In the genomic region with DNA sequence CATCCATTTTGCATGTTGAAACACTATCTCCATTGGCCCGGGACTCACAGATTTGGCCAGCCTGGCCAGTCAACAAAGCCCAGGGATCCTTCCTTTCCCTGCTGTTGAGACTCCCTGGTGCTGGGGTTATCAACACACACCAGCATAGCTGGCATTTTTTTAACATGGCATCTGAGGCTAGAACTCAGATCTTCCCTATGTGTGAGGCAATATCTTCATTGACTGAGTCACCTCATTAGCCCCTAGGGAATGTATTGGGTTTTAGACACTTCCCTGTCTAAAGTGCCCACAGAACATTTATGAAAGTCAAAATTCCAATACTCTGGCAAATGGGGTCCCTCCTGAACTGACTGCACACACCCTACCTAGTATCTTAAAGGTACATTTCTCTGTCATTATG, we compare ENCODE assay signal across 32 mouse cellular contexts.
"Had no signal": no experiment of that assay in that cellular context is flagged by ENCODE, and none has a peak within 500 bp of the region (broad histone marks: within the 10 kb centered on the region; RNA-seq: fewer than 3 reads in every experiment).

No protein-coding gene starts in this region.

- H3K27me3 ChIP-seq: limb, embryonic 12.5 days; limb, embryonic 13.5 days; limb, embryonic 15.5 days; liver, embryonic 12.5 days; liver, embryonic 13.5 days; liver, embryonic 15.5 days; lung, embryonic 15.5 days; megakaryocyte, embryonic 14.5 days; midbrain, embryonic 12.5 days; midbrain, embryonic 13.5 days; midbrain, embryonic 15.5 days; neural tube, embryonic 12.5 days had no signal

- H3K27ac ChIP-seq: limb, embryonic 10.5 days; limb, embryonic 12.5 days; limb, embryonic 13.5 days; limb, embryonic 15.5 days; liver, embryonic 12.5 days; liver, embryonic 13.5 days; liver, embryonic 14.5 days; liver, embryonic 15.5 days; lung, embryonic 15.5 days; macrophage; midbrain, embryonic 10.5 days; midbrain, embryonic 12.5 days; midbrain, embryonic 13.5 days; midbrain, embryonic 15.5 days; neural tube, embryonic 12.5 days had no signal

- ATAC-seq: liver, embryonic 12.5 days; liver, postnatal 0 days; lung, postnatal 0 days; midbrain, embryonic 13.5 days; midbrain, embryonic 15.5 days; midbrain, embryonic 16.5 days had no signal

- H3K4me2 ChIP-seq: limb, embryonic 12.5 days; limb, embryonic 13.5 days; limb, embryonic 15.5 days; liver, embryonic 11.5 days; liver, embryonic 12.5 days; liver, embryonic 13.5 days; liver, embryonic 15.5 days; lung, embryonic 14.5 days; lung, embryonic 15.5 days; midbrain, embryonic 11.5 days; midbrain, embryonic 12.5 days; midbrain, embryonic 13.5 days; midbrain, embryonic 15.5 days; neural tube, embryonic 12.5 days had no signal

- DNase-seq: left cerebral cortex, postnatal 4 days; liver; liver, embryonic 13.5 days; liver, postnatal 0 days; lung, adult 18-20 months; lung, adult 2 months; lung, embryonic 14.5 days; lung, postnatal 10 days; lung, postnatal 14 days; lung, postnatal 36 days; lung, postnatal 4 days; midbrain, embryonic 14.5 days had no signal

- H3K9me3 ChIP-seq: limb, embryonic 10.5 days; limb, embryonic 12.5 days; limb, embryonic 15.5 days; liver, embryonic 12.5 days; liver, embryonic 15.5 days; lung, embryonic 15.5 days; midbrain, embryonic 10.5 days; midbrain, embryonic 12.5 days; midbrain, embryonic 13.5 days; midbrain, embryonic 15.5 days; neural tube, embryonic 12.5 days had no signal

- H3K9ac ChIP-seq: limb, embryonic 12.5 days; limb, embryonic 13.5 days; limb, embryonic 15.5 days; liver, embryonic 12.5 days; liver, embryonic 13.5 days; liver, embryonic 14.5 days; liver, embryonic 15.5 days; liver, postnatal 0 days; lung, embryonic 14.5 days; lung, embryonic 15.5 days; midbrain, embryonic 12.5 days; midbrain, embryonic 13.5 days; midbrain, embryonic 15.5 days; neural tube, embryonic 12.5 days had no signal

- H3K4me1 ChIP-seq: limb, embryonic 10.5 days; limb, embryonic 12.5 days; limb, embryonic 13.5 days; limb, embryonic 15.5 days; liver, embryonic 12.5 days; liver, embryonic 13.5 days; liver, embryonic 15.5 days; lung, embryonic 15.5 days; megakaryocyte, embryonic 14.5 days; midbrain, embryonic 10.5 days; midbrain, embryonic 12.5 days; neural tube, embryonic 12.5 days had no signal

- H3K36me3 ChIP-seq: limb, embryonic 10.5 days; limb, embryonic 12.5 days; limb, embryonic 13.5 days; limb, embryonic 15.5 days; liver, embryonic 12.5 days; liver, embryonic 13.5 days; liver, embryonic 15.5 days; lung, embryonic 15.5 days; midbrain, embryonic 10.5 days; midbrain, embryonic 12.5 days; midbrain, embryonic 13.5 days; midbrain, embryonic 15.5 days; neural tube, embryonic 12.5 days had no signal

- H3K4me3 ChIP-seq: limb, embryonic 10.5 days; limb, embryonic 12.5 days; limb, embryonic 13.5 days; limb, embryonic 15.5 days; liver, embryonic 12.5 days; liver, embryonic 13.5 days; liver, embryonic 15.5 days; lung, embryonic 15.5 days; megakaryocyte, embryonic 14.5 days; midbrain, embryonic 10.5 days; midbrain, embryonic 12.5 days; midbrain, embryonic 13.5 days; midbrain, embryonic 15.5 days; myocyte; neural tube, embryonic 12.5 days had no signal
